Mouse (Mus musculus) ES-E14 (cell line): ENCODE results near the gene Snrnp35. TPM values are rescaled to one million over a fixed set of nuclear protein-coding genes. Genes with fewer than 3 reads are reported as not detected.

Experiments
- DNase-seq: peaks from one replicate; pipeline ENCODE4 v3.0.0-alpha.2; 2013; ENCODE audit warnings: low read depth, low spot score
- H3K27ac ChIP-seq: 2 replicates; pipeline ENCODE4 v1.5.1; 2012; ENCODE audit warnings: low read depth, mild to moderate bottlenecking, low read length, moderate library complexity, mixed read lengths; ENCODE audit not compliant: poor library complexity, insufficient read depth, severe bottlenecking
- H3K36me3 ChIP-seq: 2 replicates; pipeline ENCODE4 v1.6.1; 2012; ENCODE audit warnings: mild to moderate bottlenecking, low read length, moderate library complexity, mixed read lengths; ENCODE audit not compliant: control insufficient read depth, poor library complexity, insufficient read depth, severe bottlenecking
- H3K4me1 ChIP-seq, 2 experiments: fragments of 150-350 bp in 1 of 2; sonication (generic) in 1 of 2; 2 replicates each; pipeline ENCODE4 v1.6.1; 2012; ENCODE audit warnings: low read length in 2 of 2, mild to moderate bottlenecking in 1 of 2, mixed read lengths in 1 of 2; ENCODE audit not compliant: control insufficient read depth in 2 of 2, insufficient read depth in 2 of 2, poor library complexity in 1 of 2
- H3K4me3 ChIP-seq, 2 experiments: fragments of 150-350 bp in 1 of 2; sonication (generic) in 1 of 2; 2 replicates each; pipeline ENCODE4 v1.5.1; 2012; ENCODE audit warnings: low read length in 2 of 2, low read depth in 1 of 2, mild to moderate bottlenecking in 1 of 2, mixed read lengths in 1 of 2; ENCODE audit not compliant: insufficient read depth in 1 of 2, poor library complexity in 1 of 2, severe bottlenecking in 1 of 2
- H3K9ac ChIP-seq: 2 replicates; pipeline ENCODE4 v1.6.1; 2012; ENCODE audit warnings: low read depth, mild to moderate bottlenecking, low read length, mixed read lengths; ENCODE audit not compliant: poor library complexity, insufficient read depth, severe bottlenecking
- H3K9me3 ChIP-seq: fragments of 150-350 bp; sonication (generic); 2 replicates; pipeline ENCODE4 v1.6.1; 2012; ENCODE audit warnings: low read depth, mild to moderate bottlenecking, low read length; ENCODE audit not compliant: control insufficient read depth, insufficient read depth
- CHD2 ChIP-seq: IDR thresholded peaks from 2 replicates; pipeline ENCODE4 v1.6.1; 2014; ENCODE audit warnings: mild to moderate bottlenecking, low read depth, low read length, inconsistent platforms
- HCFC1 ChIP-seq: IDR thresholded peaks from 2 replicates; pipeline ENCODE4 v1.6.1; 2012; ENCODE audit warnings: low read length, inconsistent platforms, borderline replicate concordance; ENCODE audit not compliant: insufficient read depth
- MAFK ChIP-seq: IDR thresholded peaks from 2 replicates; pipeline ENCODE4 v1.6.1; 2014; ENCODE audit warnings: mild to moderate bottlenecking, low read depth, low read length, inconsistent platforms; ENCODE audit not compliant: insufficient read depth
- ZC3H11A ChIP-seq: IDR thresholded peaks from 2 replicates; pipeline ENCODE4 v1.6.1; 2012; ENCODE audit warnings: low read depth, mild to moderate bottlenecking, inconsistent platforms, low read length, borderline replicate concordance
- ZNF384 ChIP-seq: IDR thresholded peaks from 2 replicates; pipeline ENCODE4 v1.6.1; 2012; ENCODE audit warnings: low read depth, low read length, inconsistent platforms
- in situ Hi-C, 2 experiments: fragments of 600-800 bp; cut with MboI; formaldehyde crosslinking; loops; one replicate each; pipeline ENCODE4 v1.15.1; 2025; ENCODE audit warnings: low sequenced_read_pairs in 2 of 2, inconsistent platforms in 1 of 2; ENCODE audit not compliant: unreplicated experiment in 2 of 2
- total RNA-seq: library from RNA; depleted of rRNA; stranded (reverse); fragments of 300-350 nt; gene quantifications from 2 replicates; pipeline ENCODE4 v1.2.3, GENCODE M21; 2012

Gene Snrnp35
- total RNA-seq, 1 experiment, result 10.6 TPM

- no peak overlapping the region for H3K9ac ChIP-seq
- H3K36me3 ChIP-seq, result no peaks in the 10 kb centered on the region
- peaks cover 4 to 11% of the 10 kb centered on the region in 2 experiments; a peak in 3 of 4 replicates for H3K4me1 ChIP-seq
- H3K4me3 ChIP-seq, result no peak overlapping the region
- H3K9me3 ChIP-seq, result no peaks in the 10 kb centered on the region
- no peak overlapping the region for H3K27ac ChIP-seq
- no peak for DNase-seq
- in situ Hi-C loops, result no loop called here
- no peak for TF ChIP-seq HCFC1
- no peak for TF ChIP-seq ZNF384
- TF ChIP-seq ZC3H11A, result no peak
- TF ChIP-seq MAFK, result no peak
- TF ChIP-seq CHD2, result no peak
These were observed 45.4 kb downstream of the Snrnp35 start for GRCm38 (mm10) chr5:124528351-124528750.

GRCm38 (mm10) chr5:124528791-124529190 lies 45.9 kb downstream of the Snrnp35 start:
- H3K4me3 ChIP-seq, result no peak overlapping the region
- DNase-seq, result no peak
- no peak overlapping the region for H3K9ac ChIP-seq
- no peak for TF ChIP-seq ZNF384
- no peak for TF ChIP-seq MAFK
- TF ChIP-seq ZC3H11A, result no peak
- no peak for TF ChIP-seq CHD2
- no peak for TF ChIP-seq HCFC1
- no peaks in the 10 kb centered on the region for H3K9me3 ChIP-seq
- in situ Hi-C loops, result no loop called here
- no peaks in the 10 kb centered on the region for H3K36me3 ChIP-seq
- H3K4me1 ChIP-seq, result peaks cover 4 to 11% of the 10 kb centered on the region in 2 experiments; a peak in 3 of 4 replicates
- H3K27ac ChIP-seq, result no peak overlapping the region

GRCm38 (mm10) chr5:124529191-124529651 lies 46.3 kb downstream of the Snrnp35 start:
- no peak for TF ChIP-seq HCFC1
- TF ChIP-seq MAFK, result no peak
- TF ChIP-seq CHD2, result no peak
- no peak for TF ChIP-seq ZNF384
- no peak for TF ChIP-seq ZC3H11A
- peak overlapping the region in 1 of 2 experiments; percentile 70; a peak in 2 of 4 replicates for H3K4me3 ChIP-seq
- no peaks in the 10 kb centered on the region for H3K9me3 ChIP-seq
- no peak for DNase-seq
- no peak overlapping the region for H3K9ac ChIP-seq
- in situ Hi-C loops, result no loop called here
- H3K27ac ChIP-seq, result no peak overlapping the region
- no peaks in the 10 kb centered on the region for H3K36me3 ChIP-seq
- peaks cover 4 to 11% of the 10 kb centered on the region in 2 experiments; a peak in 3 of 4 replicates for H3K4me1 ChIP-seq

- Histone ChIP-seq H3K4me3 (peak overlapping the region; percentile 70 to 93), H3K36me3 (no peaks in the 10 kb centered on the region), H3K9me3 (no peaks in the 10 kb centered on the region), H3K9ac (no peak overlapping the region), H3K27ac (no peak overlapping the region), H3K4me1 (peaks cover 4 to 11% of the 10 kb centered on the region in 2 experiments; a peak in 3 of 4 replicates)
- in situ Hi-C loops, result no loop called here
- TF ChIP-seq MAFK, result no peak
- no peak for TF ChIP-seq CHD2
- no peak for TF ChIP-seq ZNF384
- TF ChIP-seq HCFC1, result no peak
- no peak for TF ChIP-seq ZC3H11A
- DNase-seq, result no peak
These were observed 46.8 kb downstream of the Snrnp35 start for GRCm38 (mm10) chr5:124529697-124530096.
